Mouse (Mus musculus): ENCODE data around the gene Bard1. TPM values are rescaled to one million over a fixed set of nuclear protein-coding genes. Genes with fewer than 3 reads are reported as not detected.

The Bard1 gene
- polyA plus RNA-seq, 1 experiment from 2014 or later: 1.0 TPM

- no peak overlapping the region for H3K27ac ChIP-seq
- no peak for ATAC-seq (replicated peaks; ENCODE audit: low FRiP score, low read depth)
Observed at GRCm38 (mm10) chr1:71056143-71056542, 46.8 kb downstream of the Bard1 start.

GRCm38 (mm10) chr1:71055454-71055853, 47.5 kb downstream of the Bard1 start:
- 53% methylated on average over 1 of the region's 1 CpGs for WGBS
- Histone ChIP-seq H3K4me2 (ENCODE audit: low read length) (no peak overlapping the region), H3K4me3 (replicated peaks; ENCODE audit: low read depth, low read length) (no peak overlapping the region), H3K4me1 (replicated peaks; ENCODE audit: insufficient read depth, low read length) (no peaks in the 10 kb centered on the region), H3K9me3 (replicated peaks; ENCODE audit: low read length) (no peaks in the 10 kb centered on the region), H3K27me3 (ENCODE audit: insufficient read depth, low read length) (no peaks in the 10 kb centered on the region), H3K9ac (ENCODE audit: low read depth, low read length) (no peak overlapping the region), H3K27ac (no peak overlapping the region), H3K36me3 (ENCODE audit: insufficient read depth, low read length) (no peaks in the 10 kb centered on the region)
- TF ChIP-seq CTCF (IDR thresholded peaks at IDR 0.05; ENCODE audit: low read depth): no peak
- no peak for ATAC-seq (replicated peaks; ENCODE audit: low FRiP score, low read depth)
- no peak for DNase-seq (ENCODE audit: low spot score)

More at GRCm38 (mm10) chr1:71056143-71056542, 46.8 kb downstream of the Bard1 start:
- Histone ChIP-seq H3K4me1 (replicated peaks; ENCODE audit: insufficient read depth, low read length) (no peaks in the 10 kb centered on the region), H3K9ac (ENCODE audit: low read depth, low read length) (no peak overlapping the region), H3K36me3 (ENCODE audit: insufficient read depth, low read length) (no peaks in the 10 kb centered on the region), H3K27me3 (ENCODE audit: insufficient read depth, low read length) (no peaks in the 10 kb centered on the region), H3K9me3 (replicated peaks; ENCODE audit: low read length) (no peaks in the 10 kb centered on the region), H3K4me3 (replicated peaks; ENCODE audit: low read depth, low read length) (no peak overlapping the region), H3K4me2 (ENCODE audit: low read length) (no peak overlapping the region)
- no peak for TF ChIP-seq CTCF (IDR thresholded peaks at IDR 0.05; ENCODE audit: low read depth)
- DNase-seq (ENCODE audit: low spot score): no peak
- 48% methylated on average over 4 of the region's 4 CpGs for WGBS

- Histone ChIP-seq H3K27me3 (ENCODE audit: insufficient read depth, low read length) (no peaks in the 10 kb centered on the region), H3K9me3 (replicated peaks; ENCODE audit: low read length) (no peaks in the 10 kb centered on the region), H3K4me3 (replicated peaks; ENCODE audit: low read depth, low read length) (no peak overlapping the region), H3K9ac (ENCODE audit: low read depth, low read length) (no peak overlapping the region), H3K27ac (no peak overlapping the region), H3K4me2 (ENCODE audit: low read length) (no peak overlapping the region), H3K4me1 (replicated peaks; ENCODE audit: insufficient read depth, low read length) (no peaks in the 10 kb centered on the region), H3K36me3 (ENCODE audit: insufficient read depth, low read length) (no peaks in the 10 kb centered on the region)
- no peak for ATAC-seq (replicated peaks; ENCODE audit: low FRiP score, low read depth)
- 88% methylated on average over 2 of the region's 2 CpGs for WGBS
- no peak for DNase-seq (ENCODE audit: low spot score)
- no peak for TF ChIP-seq CTCF (IDR thresholded peaks at IDR 0.05; ENCODE audit: low read depth)
Observed at GRCm38 (mm10) chr1:71052756-71053155, 50.2 kb downstream of the Bard1 start.

GRCm38 (mm10) chr1:71052252-71052651, 50.7 kb downstream of the Bard1 start:
- DNase-seq (ENCODE audit: low spot score) (no peak), ATAC-seq (replicated peaks; ENCODE audit: low FRiP score, low read depth) (no peak)
- H3K27me3 ChIP-seq (ENCODE audit: insufficient read depth, low read length): no peaks in the 10 kb centered on the region
- no peaks in the 10 kb centered on the region for H3K9me3 ChIP-seq (replicated peaks; ENCODE audit: low read length)
- WGBS: 92% methylated on average over 3 of the region's 3 CpGs
- no peak for TF ChIP-seq CTCF (IDR thresholded peaks at IDR 0.05; ENCODE audit: low read depth)
- H3K36me3 ChIP-seq (ENCODE audit: insufficient read depth, low read length): no peaks in the 10 kb centered on the region
- H3K4me2 ChIP-seq (ENCODE audit: low read length): no peak overlapping the region
- no peak overlapping the region for H3K27ac ChIP-seq
- no peaks in the 10 kb centered on the region for H3K4me1 ChIP-seq (replicated peaks; ENCODE audit: insufficient read depth, low read length)
- H3K9ac ChIP-seq (ENCODE audit: low read depth, low read length): no peak overlapping the region
- no peak overlapping the region for H3K4me3 ChIP-seq (replicated peaks; ENCODE audit: low read depth, low read length)

- H3K4me3 ChIP-seq (replicated peaks; ENCODE audit: low read depth, low read length): no peak overlapping the region
- H3K27me3 ChIP-seq (ENCODE audit: insufficient read depth, low read length): no peaks in the 10 kb centered on the region
- no peak overlapping the region for H3K27ac ChIP-seq
- no peaks in the 10 kb centered on the region for H3K4me1 ChIP-seq (replicated peaks; ENCODE audit: insufficient read depth, low read length)
- ATAC-seq (replicated peaks; ENCODE audit: low FRiP score, low read depth) (no peak), DNase-seq (ENCODE audit: low spot score) (no peak)
- H3K4me2 ChIP-seq (ENCODE audit: low read length): no peak overlapping the region
- H3K9me3 ChIP-seq (replicated peaks; ENCODE audit: low read length): no peaks in the 10 kb centered on the region
- H3K36me3 ChIP-seq (ENCODE audit: insufficient read depth, low read length): no peaks in the 10 kb centered on the region
- no peak for TF ChIP-seq CTCF (IDR thresholded peaks at IDR 0.05; ENCODE audit: low read depth)
- 62% methylated on average over 2 of the region's 2 CpGs for WGBS
- no peak overlapping the region for H3K9ac ChIP-seq (ENCODE audit: low read depth, low read length)
Observed at GRCm38 (mm10) chr1:71045141-71045540, 57.8 kb downstream of the Bard1 start.

GRCm38 (mm10) chr1:71043951-71044350, 59.0 kb downstream of the Bard1 start:
- Histone ChIP-seq H3K4me2 (ENCODE audit: low read length) (no peak overlapping the region), H3K27ac (no peak overlapping the region), H3K4me1 (replicated peaks; ENCODE audit: insufficient read depth, low read length) (no peaks in the 10 kb centered on the region), H3K27me3 (ENCODE audit: insufficient read depth, low read length) (no peaks in the 10 kb centered on the region), H3K4me3 (replicated peaks; ENCODE audit: low read depth, low read length) (no peak overlapping the region), H3K36me3 (ENCODE audit: insufficient read depth, low read length) (no peaks in the 10 kb centered on the region), H3K9me3 (replicated peaks; ENCODE audit: low read length) (no peaks in the 10 kb centered on the region), H3K9ac (ENCODE audit: low read depth, low read length) (no peak overlapping the region)
- no peak for TF ChIP-seq CTCF (IDR thresholded peaks at IDR 0.05; ENCODE audit: low read depth)
- DNase-seq (ENCODE audit: low spot score): no peak
- ATAC-seq (replicated peaks; ENCODE audit: low FRiP score, low read depth): no peak
- WGBS: 73% methylated on average over 3 of the region's 3 CpGs

GRCm38 (mm10) chr1:71036999-71037398, 65.9 kb downstream of the Bard1 start:
- H3K27me3 ChIP-seq (ENCODE audit: insufficient read depth, low read length): no peaks in the 10 kb centered on the region
- DNase-seq (ENCODE audit: low spot score): peak; percentile 63
- H3K36me3 ChIP-seq (ENCODE audit: insufficient read depth, low read length): no peaks in the 10 kb centered on the region
- WGBS: 63% methylated on average over 7 of the region's 7 CpGs
- peak; percentile 71 for TF ChIP-seq CTCF (IDR thresholded peaks at IDR 0.05; ENCODE audit: low read depth)
- H3K27ac ChIP-seq: no peak overlapping the region
- H3K4me3 ChIP-seq (replicated peaks; ENCODE audit: low read depth, low read length): no peak overlapping the region
- no peak overlapping the region for H3K4me2 ChIP-seq (ENCODE audit: low read length)
- no peaks in the 10 kb centered on the region for H3K4me1 ChIP-seq (replicated peaks; ENCODE audit: insufficient read depth, low read length)
- no peak overlapping the region for H3K9ac ChIP-seq (ENCODE audit: low read depth, low read length)
- H3K9me3 ChIP-seq (replicated peaks; ENCODE audit: low read length): no peaks in the 10 kb centered on the region
- peak; percentile 59; the same call in 1 of the 2 replicates for ATAC-seq (replicated peaks; ENCODE audit: low FRiP score, low read depth)
